Mouse (Mus musculus): ENCODE results near the gene Ctnna2. TPM values are rescaled to one million over a fixed set of nuclear protein-coding genes. Genes with fewer than 3 reads are reported as not detected.

The Ctnna2 gene
- total RNA-seq (2014; rRNA removed) (207 and 243 TPM in 2 replicates), polyA plus RNA-seq (2015; fragmentation: Nextera tagmentation; extraction: Ambion mirVana) (77.5 and 91.5 TPM in 2 replicates)

DNA sequence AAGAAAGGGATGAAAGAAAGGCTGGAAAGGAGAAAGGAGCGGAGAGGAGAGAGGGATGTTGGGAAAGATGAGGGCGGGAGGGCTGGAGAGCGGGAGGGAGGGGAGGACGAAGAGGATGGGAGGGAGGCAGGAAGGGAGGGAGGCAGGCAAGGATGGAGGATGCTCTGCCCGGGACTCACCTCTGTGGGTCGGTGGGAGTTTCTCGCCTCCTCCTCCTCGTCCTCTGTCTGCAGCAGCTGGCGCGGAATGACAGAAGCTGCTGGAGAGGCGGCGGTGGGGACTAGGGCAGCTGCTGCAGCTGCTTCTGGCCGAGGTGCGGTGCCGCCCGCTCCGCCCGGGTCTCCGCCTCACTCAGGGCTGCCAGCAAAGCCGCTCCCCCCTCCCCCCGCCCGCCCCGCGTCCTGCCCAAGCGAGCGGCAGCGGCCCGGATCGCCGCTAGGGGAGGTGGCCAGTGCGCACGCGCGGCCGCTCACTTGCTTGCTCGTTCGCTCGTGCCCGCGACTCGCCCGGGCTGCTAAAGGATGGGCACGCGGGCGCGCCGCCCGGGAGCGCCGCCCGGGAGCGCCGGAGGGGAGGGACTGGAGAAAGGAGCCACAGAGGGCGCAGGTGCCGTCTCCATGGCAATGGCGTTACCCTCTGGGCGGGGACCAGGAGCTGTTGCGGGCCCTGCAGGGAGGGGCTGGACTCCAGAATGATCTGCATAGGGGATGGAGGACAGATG is at the start of gene Ctnna2:
Gene Ctnna2 (minus strand): TSS at position 459 of the 721 bp plus-strand sequence.
- H3K4me3 ChIP-seq (ENCODE audit: low read depth, low read length) = peak within 1 kb of the TSS; percentile 79
- no peaks in the 10 kb centered on the region for H3K27me3 ChIP-seq (ENCODE audit: insufficient read depth, low read length)
- peak; percentile 71 for TF ChIP-seq CTCF (IDR thresholded peaks at IDR 0.05; ENCODE audit: low read depth)
- peak; percentile 98 for DNase-seq
- H3K9me3 ChIP-seq (ENCODE audit: low read length) = no peaks in the 10 kb centered on the region
- H3K4me1 ChIP-seq (ENCODE audit: insufficient read depth) = peaks cover 23% of the 10 kb centered on the region
- no peaks in the 10 kb centered on the region for H3K36me3 ChIP-seq (ENCODE audit: insufficient read depth)
- peak within 1 kb of the TSS; percentile 85 for H3K9ac ChIP-seq
- ATAC-seq = peak; percentile 96
- WGBS = under 1% methylated on average over 52 of the region's 58 CpGs
- peak within 1 kb of the TSS; percentile 93 for H3K27ac ChIP-seq (ENCODE audit: low read depth, low read length)
- H3K4me2 ChIP-seq (ENCODE audit: low read depth) = peak within 1 kb of the TSS; percentile 56

- Histone ChIP-seq H3K27ac (ENCODE audit: low read depth, low read length) (peak overlapping the region; percentile 93), H3K9me3 (ENCODE audit: low read length) (no peaks in the 10 kb centered on the region), H3K36me3 (ENCODE audit: insufficient read depth) (no peaks in the 10 kb centered on the region), H3K4me3 (ENCODE audit: low read depth, low read length) (peak overlapping the region; percentile 79), H3K4me1 (ENCODE audit: insufficient read depth) (peaks cover 23% of the 10 kb centered on the region), H3K4me2 (ENCODE audit: low read depth) (peak overlapping the region; percentile 56), H3K27me3 (ENCODE audit: insufficient read depth, low read length) (no peaks in the 10 kb centered on the region), H3K9ac (peak overlapping the region; percentile 85)
- no peak for DNase-seq
- ATAC-seq = peak; percentile 12
- no peak for TF ChIP-seq CTCF (IDR thresholded peaks at IDR 0.05; ENCODE audit: low read depth)
- WGBS = 5% methylated on average over 15 of the region's 15 CpGs
These were observed 896 bp upstream of the Ctnna2 start for GRCm38 (mm10) chr6:77980137-77981052.

GRCm38 (mm10) chr6:77978476-77979240 is 841 bp downstream of the Ctnna2 start:
- Histone ChIP-seq H3K4me3 (ENCODE audit: low read depth, low read length) (peak overlapping the region; percentile 79), H3K9me3 (ENCODE audit: low read length) (no peaks in the 10 kb centered on the region), H3K4me2 (ENCODE audit: low read depth) (peak overlapping the region; percentile 56), H3K9ac (peak overlapping the region; percentile 85), H3K4me1 (ENCODE audit: insufficient read depth) (peaks cover 23% of the 10 kb centered on the region), H3K27me3 (ENCODE audit: insufficient read depth, low read length) (no peaks in the 10 kb centered on the region), H3K36me3 (ENCODE audit: insufficient read depth) (no peaks in the 10 kb centered on the region), H3K27ac (ENCODE audit: low read depth, low read length) (peak overlapping the region; percentile 93)
- TF ChIP-seq CTCF (IDR thresholded peaks at IDR 0.05; ENCODE audit: low read depth) = no peak
- 3% methylated on average over 10 of the region's 10 CpGs for WGBS
- ATAC-seq = peak; percentile 12
- no peak for DNase-seq

DNA sequence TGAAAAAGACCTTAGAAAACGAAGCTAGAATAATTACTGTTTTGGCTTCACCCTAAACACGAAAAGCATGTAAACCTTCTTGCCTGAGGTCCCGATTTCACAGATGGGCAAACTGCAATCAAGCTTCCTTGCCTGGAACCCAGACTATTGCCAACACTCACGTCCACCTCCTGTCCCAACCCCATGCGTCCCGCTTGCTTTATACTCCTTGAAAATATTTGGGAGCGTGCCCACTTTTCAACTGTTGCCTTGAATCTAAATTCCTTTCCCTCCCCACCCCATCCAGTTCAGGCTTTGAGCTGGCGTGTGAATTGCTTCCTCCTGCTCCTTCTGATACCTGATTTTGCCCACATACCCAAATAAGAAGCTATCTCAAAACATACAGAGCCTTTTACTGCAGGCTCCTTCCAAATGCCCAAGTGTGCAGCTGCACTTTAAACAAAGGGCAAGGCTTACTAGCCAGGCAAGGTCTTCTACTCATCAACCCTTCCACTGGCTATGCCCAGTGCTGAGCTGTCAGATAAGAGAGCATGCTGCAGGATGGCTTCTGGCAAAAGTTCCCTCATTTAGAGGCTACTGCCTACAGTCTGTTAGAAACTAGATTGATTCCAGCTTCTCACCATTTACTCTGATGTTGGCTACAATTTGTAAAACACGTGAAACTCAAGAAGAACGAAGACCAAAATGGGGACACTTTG is 8.8 kb downstream of the Ctnna2 start:
- ATAC-seq = no peak
- TF ChIP-seq CTCF (IDR thresholded peaks at IDR 0.05; ENCODE audit: low read depth) = no peak
- peak; percentile 31 for DNase-seq

GRCm38 (mm10) chr6:77969774-77970173 is 9.7 kb downstream of the Ctnna2 start:
- ATAC-seq (no peak), DNase-seq (no peak)
- H3K27me3 ChIP-seq (ENCODE audit: insufficient read depth, low read length) = no peaks in the 10 kb centered on the region
- H3K27ac ChIP-seq (ENCODE audit: low read depth, low read length) = no peak overlapping the region
- H3K4me1 ChIP-seq (ENCODE audit: insufficient read depth) = peaks cover 6% of the 10 kb centered on the region; the same call in 1 of the 2 replicates
- H3K36me3 ChIP-seq (ENCODE audit: insufficient read depth) = no peaks in the 10 kb centered on the region
- H3K9me3 ChIP-seq (ENCODE audit: low read length) = no peaks in the 10 kb centered on the region
- no peak for TF ChIP-seq CTCF (IDR thresholded peaks at IDR 0.05; ENCODE audit: low read depth)
- H3K4me2 ChIP-seq (ENCODE audit: low read depth) = no peak overlapping the region
- no peak overlapping the region for H3K4me3 ChIP-seq (ENCODE audit: low read depth, low read length)
- no peak overlapping the region for H3K9ac ChIP-seq
- WGBS = 30% methylated on average over 4 of the region's 4 CpGs

More for the DNA sequence above, 8.8 kb downstream of the Ctnna2 start:
- Histone ChIP-seq H3K9ac (no peak overlapping the region), H3K9me3 (ENCODE audit: low read length) (no peaks in the 10 kb centered on the region), H3K36me3 (ENCODE audit: insufficient read depth) (no peaks in the 10 kb centered on the region), H3K4me2 (ENCODE audit: low read depth) (peak overlapping the region; percentile 22; the same call in 1 of the 2 replicates), H3K4me1 (ENCODE audit: insufficient read depth) (peaks cover 6% of the 10 kb centered on the region; the same call in 1 of the 2 replicates), H3K4me3 (ENCODE audit: low read depth, low read length) (no peak overlapping the region), H3K27me3 (ENCODE audit: insufficient read depth, low read length) (no peaks in the 10 kb centered on the region), H3K27ac (ENCODE audit: low read depth, low read length) (no peak overlapping the region)
- 21% methylated on average over 10 of the region's 10 CpGs for WGBS

DNA sequence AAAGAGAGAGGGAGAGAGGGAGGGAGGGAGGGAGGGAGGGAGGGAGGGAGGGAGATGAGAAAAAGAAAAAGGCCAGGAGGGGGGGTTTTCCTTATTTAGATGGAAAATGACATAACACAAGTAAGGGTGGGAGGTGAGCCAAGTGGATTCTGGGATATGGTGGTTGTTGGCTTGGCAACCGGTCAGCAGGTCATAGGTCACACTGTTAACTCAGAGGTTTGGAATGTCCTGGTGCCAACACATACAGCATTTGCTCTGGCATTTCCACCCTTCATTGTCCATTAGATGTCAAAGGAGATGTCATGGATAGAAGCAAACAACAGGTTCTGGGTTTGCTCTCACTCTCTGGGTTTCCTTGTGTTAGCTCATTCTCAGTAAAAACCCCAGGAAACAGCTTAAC is 17.5 kb downstream of the Ctnna2 start:
- no peaks in the 10 kb centered on the region for H3K27me3 ChIP-seq (ENCODE audit: insufficient read depth, low read length)
- no peak overlapping the region for H3K9ac ChIP-seq
- H3K4me2 ChIP-seq (ENCODE audit: low read depth) = no peak overlapping the region
- H3K4me3 ChIP-seq (ENCODE audit: low read depth, low read length) = no peak overlapping the region
- no peaks in the 10 kb centered on the region for H3K36me3 ChIP-seq (ENCODE audit: insufficient read depth)
- ATAC-seq (no peak), DNase-seq (no peak)
- WGBS = 88% methylated on average over 1 of the region's 1 CpGs
- no peaks in the 10 kb centered on the region for H3K4me1 ChIP-seq (ENCODE audit: insufficient read depth)
- H3K9me3 ChIP-seq (ENCODE audit: low read length) = no peaks in the 10 kb centered on the region
- H3K27ac ChIP-seq (ENCODE audit: low read depth, low read length) = no peak overlapping the region
- TF ChIP-seq CTCF (IDR thresholded peaks at IDR 0.05; ENCODE audit: low read depth) = no peak
